Mouse (Mus musculus): Measurements from ENCODE around the gene 1700021F05Rik.

- TF ChIP-seq CTCF (IDR thresholded peaks at IDR 0.05; ENCODE audit: extremely low read depth, insufficient read depth, low read length): no peak
- TF ChIP-seq POLR2A (IDR thresholded peaks at IDR 0.05; ENCODE audit: extremely low read depth, insufficient read depth, low read length): no peak
These were observed 20.5 kb upstream of the 1700021F05Rik start for GRCm38 (mm10) chr10:43561311-43561710.

All from cortical plate, adult 2 months (tissue).